Mouse (Mus musculus): Measurements from ENCODE around the gene Srl.

DNA sequence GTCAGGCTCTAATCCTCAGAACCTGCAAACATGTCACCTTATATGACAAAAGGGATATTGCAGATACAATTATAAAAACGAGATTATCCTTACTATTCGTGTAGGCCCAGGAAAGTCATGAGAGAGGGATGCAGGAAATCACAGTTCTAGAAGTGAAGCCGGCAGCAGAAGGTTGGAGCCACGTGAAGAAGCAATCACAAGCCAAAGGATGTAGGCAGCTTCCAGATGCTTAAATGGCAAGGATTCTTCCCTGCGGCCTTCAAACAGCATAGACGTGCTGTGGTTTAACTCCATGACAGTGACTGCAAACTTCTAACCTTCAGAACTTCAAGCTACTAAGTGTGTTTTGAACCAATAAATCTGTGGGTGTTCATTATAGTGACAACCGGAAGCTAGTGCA, 87.1 kb downstream of the Srl start:
- TF ChIP-seq POLR2A (IDR thresholded peaks at IDR 0.05; ENCODE audit: insufficient read depth, low read depth, low read length) = no peak
- no peak for TF ChIP-seq CTCF (IDR thresholded peaks at IDR 0.05)
